Mouse (Mus musculus): ENCODE results near the gene 2210408I21Rik.

- TF ChIP-seq CTCF (IDR thresholded peaks at IDR 0.05; ENCODE audit: low read depth, low read length) (no peak), GATA1 (IDR thresholded peaks at IDR 0.05; ENCODE audit: borderline replicate concordance, low read length) (no peak), POLR2AphosphoS5 (IDR thresholded peaks at IDR 0.05; ENCODE audit: insufficient replicate concordance, low read depth, low read length) (no peak)
Observed at GRCm38 (mm10) chr13:77177931-77178330, 42.6 kb downstream of the 2210408I21Rik start.
